Mouse (Mus musculus) kidney, embryonic 14.5 days (tissue): ENCODE results near the gene Taf8. TPM values are rescaled to one million over a fixed set of nuclear protein-coding genes. Genes with fewer than 3 reads are reported as not detected.

Source experiments
- ATAC-seq: fragments of 200-750 bp; cut with Nextera tagmentation; 2 replicates; pipeline ENCODE4 v1.8.0; 2017; ENCODE audit warnings: moderate number of reproducible peaks, mild to moderate bottlenecking, moderate TSS enrichment, moderate library complexity; ENCODE audit not compliant: low FRiP score, low TSS enrichment
- H3K27ac ChIP-seq: fragments of 300-500 bp; sonication (generic); 2 replicates; pipeline ENCODE4 v1.5.1; 2014; ENCODE audit warnings: low read depth, mild to moderate bottlenecking, low read length, moderate library complexity, mixed read lengths
- H3K27me3 ChIP-seq: fragments of 300-500 bp; sonication (generic); 2 replicates; pipeline ENCODE4 v1.6.1; 2014; ENCODE audit warnings: mild to moderate bottlenecking, low read length; ENCODE audit not compliant: control insufficient read depth, insufficient read depth
- H3K36me3 ChIP-seq: fragments of 300-500 bp; sonication (generic); 2 replicates; pipeline ENCODE4 v1.6.1; 2014; ENCODE audit warnings: low read length, mixed read lengths; ENCODE audit not compliant: control insufficient read depth, insufficient read depth
- H3K4me1 ChIP-seq: fragments of 300-500 bp; sonication (generic); 2 replicates; pipeline ENCODE4 v1.6.1; 2014; ENCODE audit warnings: low read length, mixed read lengths; ENCODE audit not compliant: control insufficient read depth, insufficient read depth
- H3K4me2 ChIP-seq: fragments of 300-500 bp; sonication (generic); replicated peaks from 2 replicates; pipeline ENCODE4 v1.6.1; 2014; ENCODE audit warnings: low read depth, mild to moderate bottlenecking, low read length
- H3K4me3 ChIP-seq: fragments of 300-500 bp; sonication (generic); 2 replicates; pipeline ENCODE4 v1.5.1; 2014; ENCODE audit warnings: mild to moderate bottlenecking, low read length
- H3K9ac ChIP-seq: fragments of 300-500 bp; sonication (generic); 2 replicates; pipeline ENCODE4 v1.6.1; 2014; ENCODE audit warnings: low read depth, mild to moderate bottlenecking, low read length, moderate library complexity
- H3K9me3 ChIP-seq: fragments of 300-500 bp; sonication (generic); 2 replicates; pipeline ENCODE4 v1.6.1; 2016; ENCODE audit warnings: low read length; ENCODE audit not compliant: control insufficient read depth
- whole genome bisulfite sequencing: fragments of 180-500 bp; shearing (Covaris S2); extraction: QIAGEN DNeasy Blood & Tissue Kit; methylation state at CpG from one replicate; pipeline ENCODE4 v1.1.7; 2014; 5-methylcytosine and 5-hydroxymethylcytosine counted together
- polyA plus RNA-seq: library from polyadenylated mRNA; unstranded; fragments of >200 nt; fragmentation: Nextera tagmentation; extraction: Ambion mirVana; gene quantifications from 2 replicates; pipeline ENCODE4 v1.2.1, GENCODE M21; 2014

The Taf8 gene
- polyA plus RNA-seq, 1 experiment from 2014 or later: 28.9 TPM

DNA sequence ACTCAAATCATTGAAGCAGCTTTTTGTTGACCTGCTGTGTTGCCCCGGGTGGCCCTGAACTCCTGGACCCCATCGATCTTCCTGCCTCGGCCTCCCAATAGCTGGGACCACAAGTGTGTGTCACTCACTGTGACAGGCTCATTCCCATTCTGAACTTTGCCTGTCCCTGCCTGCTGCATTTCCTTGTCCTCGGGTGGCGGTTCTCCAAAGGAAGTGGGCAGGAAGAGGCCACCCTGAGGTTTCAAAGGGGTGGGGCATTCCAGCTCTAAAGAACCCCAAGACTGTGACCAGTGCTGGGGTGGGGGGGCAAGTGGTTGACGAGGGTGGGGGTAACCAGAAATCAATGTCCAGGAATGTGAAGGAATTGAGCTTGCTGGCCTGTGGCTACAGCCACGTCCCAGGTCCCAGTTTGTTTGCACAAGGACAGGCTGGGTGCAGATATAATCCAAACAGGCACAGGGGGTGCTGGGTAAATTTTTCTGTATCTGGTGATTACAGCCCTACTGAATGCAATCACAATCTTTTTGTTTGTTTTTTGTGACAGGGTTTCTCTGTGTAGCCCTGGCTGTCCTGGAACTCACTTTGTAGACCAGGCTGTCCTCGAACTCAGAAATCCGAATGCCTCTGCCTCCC is 62.6 kb downstream of the Taf8 start:
- Histone ChIP-seq H3K4me2 (no peak overlapping the region), H3K27me3 (peaks cover 16% of the 10 kb centered on the region), H3K27ac (no peak overlapping the region), H3K9ac (no peak overlapping the region), H3K36me3 (no peaks in the 10 kb centered on the region), H3K4me1 (peaks cover 13% of the 10 kb centered on the region), H3K4me3 (no peak overlapping the region), H3K9me3 (no peaks in the 10 kb centered on the region)
- WGBS: 44% methylated on average over 9 of the region's 9 CpGs
- no peak for ATAC-seq

DNA sequence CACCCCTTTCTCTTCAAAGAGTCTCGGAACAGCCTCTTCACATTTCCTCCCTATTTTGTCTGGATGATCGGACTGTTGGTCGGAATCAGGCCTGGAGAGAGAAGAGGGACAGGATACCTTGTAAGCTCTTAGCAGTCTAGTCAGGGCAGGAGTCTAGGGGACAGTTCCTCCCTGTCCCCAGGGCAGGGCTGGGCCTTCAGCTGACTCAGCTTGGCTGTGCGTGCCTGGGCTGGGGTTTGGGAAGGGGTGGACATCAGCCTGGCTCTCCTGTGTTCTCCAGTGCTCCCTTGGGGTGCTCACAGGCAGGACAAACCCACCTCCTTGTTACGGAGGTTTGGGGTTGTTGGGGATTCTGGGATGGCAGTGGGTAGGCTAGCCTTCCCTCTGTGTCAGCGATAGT is 63.5 kb downstream of the Taf8 start:
- Histone ChIP-seq H3K4me1 (peaks cover 13% of the 10 kb centered on the region), H3K9me3 (no peaks in the 10 kb centered on the region), H3K9ac (no peak overlapping the region), H3K36me3 (no peaks in the 10 kb centered on the region), H3K27ac (no peak overlapping the region), H3K4me2 (no peak overlapping the region; the same call in 1 of the 2 replicates), H3K4me3 (no peak overlapping the region), H3K27me3 (peaks cover 16% of the 10 kb centered on the region)
- WGBS: 71% methylated on average over 6 of the region's 6 CpGs
- ATAC-seq: no peak

DNA sequence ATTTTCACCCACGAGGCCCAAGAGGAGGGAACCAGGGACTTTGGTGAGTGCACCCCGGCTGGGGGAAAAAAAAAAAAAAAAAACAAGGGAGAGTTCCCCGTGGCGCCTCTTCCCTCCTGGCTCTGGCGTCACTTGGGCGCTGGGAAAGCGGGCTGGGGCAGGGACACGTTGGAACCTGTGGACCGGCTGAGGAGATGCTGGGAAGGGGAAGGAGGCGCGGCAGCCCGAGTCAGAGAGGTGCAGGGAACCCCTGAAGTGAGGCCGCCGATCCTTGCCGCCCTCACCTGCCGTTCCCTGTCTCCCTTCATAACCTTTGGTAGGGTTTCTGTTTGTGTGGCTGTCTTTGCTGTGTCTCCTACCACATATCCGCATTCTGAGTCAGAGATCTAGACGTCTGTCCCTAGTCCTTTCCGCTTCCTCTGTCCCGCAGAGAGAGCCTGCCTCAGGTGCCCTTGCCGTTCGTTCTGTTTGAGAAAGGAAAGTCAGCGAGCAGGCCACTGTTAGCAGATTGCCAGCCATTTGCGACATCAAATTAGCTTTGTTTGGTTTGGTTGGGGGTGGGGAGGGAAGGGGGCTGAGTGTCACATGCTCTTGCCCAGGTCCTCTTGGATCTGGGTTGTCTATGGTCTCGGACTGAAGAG is 65.1 kb downstream of the Taf8 start, which contains the start of gene 1700001C19Rik:
Gene 1700001C19Rik, minus strand, starts transcription at position 470 of the 641 bp plus-strand sequence.
- WGBS: 5% methylated on average over 25 of the region's 25 CpGs
- Histone ChIP-seq H3K36me3 (no peaks in the 10 kb centered on the region), H3K4me1 (peaks cover 13% of the 10 kb centered on the region), H3K27me3 (peaks cover 16% of the 10 kb centered on the region), H3K27ac (0 out of 2 replicates have a peak within 1 kb of the TSS, but pooled peaks have one; percentile 9), H3K4me3 (peak within 1 kb of the TSS; percentile 56), H3K9me3 (no peaks in the 10 kb centered on the region), H3K9ac (peak within 1 kb of the TSS; percentile 59), H3K4me2 (peak within 1 kb of the TSS; percentile 91)
- ATAC-seq: no peak

DNA sequence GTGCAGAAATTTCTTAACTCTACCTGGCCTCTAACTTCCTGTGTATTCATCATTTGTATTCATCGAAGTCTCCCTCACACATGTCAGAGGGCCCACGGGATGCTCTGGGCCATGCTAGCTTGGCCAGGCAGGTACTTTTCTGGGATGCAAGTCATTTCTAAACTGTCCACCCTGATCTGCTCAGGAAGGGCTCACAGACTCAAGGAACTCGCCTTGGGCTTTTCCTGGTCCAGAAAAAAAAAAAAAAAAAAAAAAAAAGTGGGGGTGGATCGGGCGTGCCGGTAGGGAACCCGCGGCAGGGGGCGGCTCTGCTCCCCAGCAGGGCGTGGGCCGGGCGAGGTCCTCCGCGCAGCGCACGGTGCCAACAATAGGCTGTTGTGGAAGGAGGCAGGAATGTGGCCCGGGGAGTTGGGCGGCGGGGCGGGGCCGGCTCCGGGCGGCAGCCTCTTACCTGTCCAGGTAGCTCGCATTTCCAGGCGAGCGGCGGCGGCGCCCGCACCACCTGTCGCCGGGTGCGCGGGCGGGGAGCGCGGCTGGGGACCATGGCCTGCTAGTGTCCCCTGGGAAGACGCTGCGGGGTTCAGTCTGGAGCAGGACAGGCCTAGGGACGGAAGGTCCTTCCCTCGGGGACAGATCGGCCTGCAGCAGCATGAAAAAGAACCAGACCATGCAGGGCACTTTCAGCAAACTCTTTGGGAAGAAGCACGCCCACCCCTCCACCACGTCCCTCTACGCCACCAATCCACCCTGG is 65.8 kb downstream of the Taf8 start, which contains the start of gene AI661453:
Gene AI661453, plus strand, starts transcription at position 460 of the 751 bp plus-strand sequence.
- Histone ChIP-seq H3K4me2 (peak within 1 kb of the TSS; percentile 91), H3K4me1 (peaks cover 13% of the 10 kb centered on the region), H3K36me3 (no peaks in the 10 kb centered on the region), H3K9me3 (no peaks in the 10 kb centered on the region), H3K27ac (0 out of 2 replicates have a peak within 1 kb of the TSS, but pooled peaks have one; percentile 9), H3K9ac (peak within 1 kb of the TSS; percentile 59), H3K27me3 (peaks cover 16% of the 10 kb centered on the region), H3K4me3 (peak within 1 kb of the TSS; percentile 56)
- ATAC-seq: peak; percentile 51; the same call in 1 of the 2 replicates
- 1% methylated on average over 44 of the region's 45 CpGs for whole genome bisulfite sequencing

Other genes with a start within 250 kb of the Taf8 start
- 91.2 and 98.2 TPM in 2 replicates for gene Mrps10, start 133.4 kb downstream of the Taf8 start, polyA plus RNA-seq
- gene Guca1b, start 116.9 kb downstream of the Taf8 start, polyA plus RNA-seq: 0.46 and 0.57 TPM in 2 replicates
- 2.4 and 2.8 TPM in 2 replicates for gene Guca1a, start 101.7 kb downstream of the Taf8 start, polyA plus RNA-seq
- gene AI661453, start 65.7 kb downstream of the Taf8 start, polyA plus RNA-seq: 1.6 and 2.1 TPM in 2 replicates
- gene 1700001C19Rik, start 64.9 kb downstream of the Taf8 start, polyA plus RNA-seq: 0.39 TPM in 1 of 2 replicates, not detected in the other
- 257 and 276 TPM in 2 replicates for gene Ccnd3, start 2.8 kb upstream of the Taf8 start, polyA plus RNA-seq
- 19.5 and 24.4 TPM in 2 replicates for gene Bysl, start 109.2 kb upstream of the Taf8 start, polyA plus RNA-seq
- 39.1 and 48.0 TPM in 2 replicates for gene Med20, start 109.3 kb upstream of the Taf8 start, polyA plus RNA-seq
- 1.6 and 4.2 TPM in 2 replicates for gene Gm20517, start 109.3 kb upstream of the Taf8 start, polyA plus RNA-seq
- gene Usp49, start 128.4 kb upstream of the Taf8 start, polyA plus RNA-seq: 6.6 and 8.1 TPM in 2 replicates
- gene Tomm6, start 186.1 kb upstream of the Taf8 start, polyA plus RNA-seq: 415 and 493 TPM in 2 replicates
- gene Frs3, start 186.7 kb upstream of the Taf8 start, polyA plus RNA-seq: 2.9 and 4.6 TPM in 2 replicates
- gene Gm21981, start 192.2 kb upstream of the Taf8 start, polyA plus RNA-seq: 0.55 and 1.2 TPM in 2 replicates
- 0.99 and 1.3 TPM in 2 replicates for gene Prickle4, start 192.4 kb upstream of the Taf8 start, polyA plus RNA-seq
- gene Pgc, start 224.6 kb upstream of the Taf8 start, polyA plus RNA-seq: not detected in 2 replicates
- 11.7 and 12.0 TPM in 2 replicates for gene Tfeb, start 234.7 kb upstream of the Taf8 start, polyA plus RNA-seq